Mouse (Mus musculus): Measurements from ENCODE around the gene Olfr642. TPM values are rescaled to one million over a fixed set of nuclear protein-coding genes. Genes with fewer than 3 reads are reported as not detected.

The Olfr642 gene
- total RNA-seq (2021): not detected
- long read RNA-seq, experiment 1: 0 reads
- long read RNA-seq, experiment 2: 0 reads

GRCm38 (mm10) chr7:104052566-104052965 is at the start of gene Olfr642:
Gene Olfr642, minus strand, starts transcription at chr7:104052666.
- TF ChIP-seq CTCF (conservative IDR thresholded peaks at IDR 0.05): no peak
- Histone ChIP-seq H3K27ac (no peak within 1 kb of the TSS), H3K4me3 (no peak within 1 kb of the TSS)
- no peak for DNase-seq (ENCODE audit: low spot score in 2 of 2)

- H3K4me3 ChIP-seq: no peak within 1 kb of the TSS
- TF ChIP-seq CTCF (conservative IDR thresholded peaks at IDR 0.05): no peak
- DNase-seq (ENCODE audit: low spot score in 2 of 2): no peak
- no peak within 1 kb of the TSS for H3K27ac ChIP-seq
Measured at GRCm38 (mm10) chr7:104085365-104085764, 32.9 kb upstream of the Olfr642 start, which contains the start of gene Olfr645. Gene Olfr645, minus strand, starts transcription at chr7:104085465.

GRCm38 (mm10) chr7:104071769-104072168 is 19.3 kb upstream of the Olfr642 start, which contains the start of gene Olfr644:
Gene Olfr644, minus strand, starts transcription at chr7:104071869.
- Histone ChIP-seq H3K4me3 (no peak within 1 kb of the TSS), H3K27ac (no peak within 1 kb of the TSS)
- DNase-seq (ENCODE audit: low spot score in 2 of 2): no peak
- TF ChIP-seq CTCF (conservative IDR thresholded peaks at IDR 0.05): no peak

GRCm38 (mm10) chr7:104061345-104061744 is 8.9 kb upstream of the Olfr642 start, which contains the start of gene 4930516K23Rik:
Gene 4930516K23Rik, minus strand, starts transcription at chr7:104061445.
- DNase-seq (ENCODE audit: low spot score in 2 of 2): no peak
- TF ChIP-seq CTCF (conservative IDR thresholded peaks at IDR 0.05): no peak
- Histone ChIP-seq H3K27ac (no peak within 1 kb of the TSS), H3K4me3 (no peak within 1 kb of the TSS)

GRCm38 (mm10) chr7:104059215-104059614 is 6.7 kb upstream of the Olfr642 start:
- Histone ChIP-seq H3K27ac (no peak overlapping the region), H3K4me3 (no peak overlapping the region)
- DNase-seq (ENCODE audit: low spot score in 2 of 2): no peak
- no peak for TF ChIP-seq CTCF (conservative IDR thresholded peaks at IDR 0.05)

- H3K27ac ChIP-seq: no peak overlapping the region
- no peak for DNase-seq (ENCODE audit: low spot score in 2 of 2)
- no peak overlapping the region for H3K4me3 ChIP-seq
- TF ChIP-seq CTCF (conservative IDR thresholded peaks at IDR 0.05): no peak
Measured at GRCm38 (mm10) chr7:104050745-104051144, 1.7 kb downstream of the Olfr642 start.

- no peak within 1 kb of the TSS for H3K4me3 ChIP-seq
- no peak for DNase-seq (ENCODE audit: low spot score in 2 of 2)
- no peak within 1 kb of the TSS for H3K27ac ChIP-seq
- TF ChIP-seq CTCF (conservative IDR thresholded peaks at IDR 0.05): no peak
Measured at GRCm38 (mm10) chr7:104035145-104035544, 17.3 kb downstream of the Olfr642 start, which contains the start of gene Olfr641. Gene Olfr641, plus strand, starts transcription at chr7:104035445.

- Histone ChIP-seq H3K27ac (no peak overlapping the region), H3K4me3 (no peak overlapping the region)
- DNase-seq (ENCODE audit: low spot score in 2 of 2): no peak
- no peak for TF ChIP-seq CTCF (conservative IDR thresholded peaks at IDR 0.05)
Measured at GRCm38 (mm10) chr7:104026978-104027377, 25.5 kb downstream of the Olfr642 start.

- no peak within 1 kb of the TSS for H3K4me3 ChIP-seq
- DNase-seq (ENCODE audit: low spot score in 2 of 2): no peak
- TF ChIP-seq CTCF (conservative IDR thresholded peaks at IDR 0.05): no peak
- no peak within 1 kb of the TSS for H3K27ac ChIP-seq
Measured at GRCm38 (mm10) chr7:104025473-104025872, 27.0 kb downstream of the Olfr642 start, which contains the start of gene Olfr640. Gene Olfr640, minus strand, starts transcription at chr7:104025573.

GRCm38 (mm10) chr7:104021651-104022050 is 30.8 kb downstream of the Olfr642 start:
- no peak overlapping the region for H3K4me3 ChIP-seq
- no peak for TF ChIP-seq CTCF (conservative IDR thresholded peaks at IDR 0.05)
- no peak for DNase-seq (ENCODE audit: low spot score in 2 of 2)
- no peak overlapping the region for H3K27ac ChIP-seq

GRCm38 (mm10) chr7:104018953-104019352 is 33.5 kb downstream of the Olfr642 start:
- no peak for DNase-seq (ENCODE audit: low spot score in 2 of 2)
- no peak for TF ChIP-seq CTCF (conservative IDR thresholded peaks at IDR 0.05)
- no peak overlapping the region for H3K27ac ChIP-seq
- no peak overlapping the region for H3K4me3 ChIP-seq

GRCm38 (mm10) chr7:104017203-104017602 is 35.3 kb downstream of the Olfr642 start, which contains the start of gene Olfr639:
Gene Olfr639, minus strand, starts transcription at chr7:104017303.
- no peak for TF ChIP-seq CTCF (conservative IDR thresholded peaks at IDR 0.05)
- DNase-seq (ENCODE audit: low spot score in 2 of 2): no peak
- H3K4me3 ChIP-seq: no peak within 1 kb of the TSS
- H3K27ac ChIP-seq: no peak within 1 kb of the TSS

- H3K4me3 ChIP-seq: no peak overlapping the region
- no peak for DNase-seq (ENCODE audit: low spot score in 2 of 2)
- H3K27ac ChIP-seq: no peak overlapping the region
- no peak for TF ChIP-seq CTCF (conservative IDR thresholded peaks at IDR 0.05)
Measured at GRCm38 (mm10) chr7:103999124-103999523, 53.3 kb downstream of the Olfr642 start.

GRCm38 (mm10) chr7:103998446-103998845 is 54.0 kb downstream of the Olfr642 start, which contains the start of gene Olfr638:
Gene Olfr638, plus strand, starts transcription at chr7:103998746.
- Histone ChIP-seq H3K4me3 (no peak within 1 kb of the TSS), H3K27ac (no peak within 1 kb of the TSS)
- no peak for DNase-seq (ENCODE audit: low spot score in 2 of 2)
- no peak for TF ChIP-seq CTCF (conservative IDR thresholded peaks at IDR 0.05)

Other genes starting within 250 kb of the Olfr642 start
- gene Hbb-bt, start 238.7 kb downstream of the Olfr642 start, total RNA-seq (2021): 10 to 100 TPM; 30.9 to 57.0 TPM
- 100 to 1,000 TPM; 322 to 529 TPM for gene Hbb-bs, start 224.6 kb downstream of the Olfr642 start, total RNA-seq (2021)
- not detected for gene Hbb-bh2, start 212.1 kb downstream of the Olfr642 start, total RNA-seq (2021)
- not detected for gene Hbb-bh1, start 209.5 kb downstream of the Olfr642 start, total RNA-seq (2021)
- not detected for gene Hbb-y, start 199.4 kb downstream of the Olfr642 start, total RNA-seq (2021)
- not detected for gene Olfr66, start 166.4 kb downstream of the Olfr642 start, total RNA-seq (2021)
- gene Olfr64, start 158.2 kb downstream of the Olfr642 start, total RNA-seq (2021): not detected
- gene Olfr65, start 149.2 kb downstream of the Olfr642 start, total RNA-seq (2021): not detected
- gene Olfr631, start 123.8 kb downstream of the Olfr642 start, total RNA-seq (2021): not detected
- gene Olfr632, start 118.3 kb downstream of the Olfr642 start, total RNA-seq (2021): not detected
- not detected for gene Olfr633, start 108.2 kb downstream of the Olfr642 start, total RNA-seq (2021)
- gene Olfr635, start 81.5 kb downstream of the Olfr642 start, total RNA-seq (2021): under 1 TPM; 0.05 to 0.07 TPM
- gene Olfr638, start 53.9 kb downstream of the Olfr642 start, total RNA-seq (2021): not detected
- under 1 TPM; 0.07 to 0.10 TPM for gene Olfr639, start 35.4 kb downstream of the Olfr642 start, total RNA-seq (2021)
- gene Olfr640, start 27.1 kb downstream of the Olfr642 start, total RNA-seq (2021): not detected
- not detected for gene Olfr641, start 17.2 kb downstream of the Olfr642 start, total RNA-seq (2021)
- gene 4930516K23Rik, start 8.8 kb upstream of the Olfr642 start, total RNA-seq (2021): not detected
- gene Olfr644, start 19.2 kb upstream of the Olfr642 start, total RNA-seq (2021): not detected
- gene Olfr645, start 32.8 kb upstream of the Olfr642 start, total RNA-seq (2021): not detected
- gene Olfr646, start 52.2 kb upstream of the Olfr642 start, total RNA-seq (2021): under 1 TPM in 1 of 2 experiments, not detected in 1; 0.18 TPM
- gene Ubqln5, start 77.2 kb upstream of the Olfr642 start, total RNA-seq (2021): not detected
- gene Olfr643, start 84.7 kb upstream of the Olfr642 start, total RNA-seq (2021): not detected
- not detected for gene Ubqln3, start 90.6 kb upstream of the Olfr642 start, total RNA-seq (2021)
- not detected for gene Ubqlnl, start 97.9 kb upstream of the Olfr642 start, total RNA-seq (2021)
- gene Olfm5, start 112.2 kb upstream of the Olfr642 start, total RNA-seq (2021): not detected
- under 1 TPM; 0.20 to 0.26 TPM for gene Olfr648, start 130.7 kb upstream of the Olfr642 start, total RNA-seq (2021)
- not detected for gene Olfr649, start 143.3 kb upstream of the Olfr642 start, total RNA-seq (2021)
- under 1 TPM; 0.25 to 0.28 TPM for gene Trim6, start 166.1 kb upstream of the Olfr642 start, total RNA-seq (2021)
- gene Trim34a, start 191.8 kb upstream of the Olfr642 start, total RNA-seq (2021): 1 to 10 TPM; 1.1 to 2.0 TPM
- under 1 TPM; 0.49 to 0.76 TPM for gene Trim5, start 235.4 kb upstream of the Olfr642 start, total RNA-seq (2021)

All from layer of hippocampus, adult 2 months (tissue).